Mouse (Mus musculus) regulatory T cell (primary cell): Measurements from ENCODE around the gene Tepsin.

Source experiments
- in situ Hi-C: fragments of 300-600 bp; cut with MboI, MseI; formaldehyde crosslinking; loops from one replicate; pipeline ENCODE4 v1.15.1; 2025; ENCODE audit warnings: high pct_unique_total_duplicates

Tepsin gene

DNA sequence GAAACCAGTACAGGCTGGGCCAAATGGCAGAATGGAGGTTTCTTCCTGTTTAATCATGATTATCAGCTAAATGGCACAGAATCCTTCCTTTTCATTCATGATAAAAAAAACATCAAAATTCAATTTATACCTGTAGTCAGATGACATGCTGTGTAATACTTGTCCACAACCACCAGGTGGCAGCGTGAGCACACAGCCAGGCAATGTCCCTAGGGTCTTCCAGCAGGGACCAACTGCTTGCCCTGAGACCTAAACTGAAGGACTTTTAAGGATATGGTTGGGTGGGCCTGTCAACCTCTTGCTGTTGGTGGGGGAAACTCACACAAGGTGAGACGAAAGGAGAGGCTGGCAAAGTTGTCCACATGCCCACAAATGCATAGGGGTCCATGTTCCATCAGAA, 12.5 kb upstream of the Tepsin start:
- in situ Hi-C loops = loop anchor here (5.0 kb wide), 1 partner anchor 96 kb away; no protein-coding TSS in a partner anchor

- in situ Hi-C loops = loop anchor here (5.0 kb wide), 1 partner anchor 97 kb away; no protein-coding TSS in a partner anchor
These were observed 12.0 kb upstream of the Tepsin start for GRCm38 (mm10) chr11:120110554-120110953.

DNA sequence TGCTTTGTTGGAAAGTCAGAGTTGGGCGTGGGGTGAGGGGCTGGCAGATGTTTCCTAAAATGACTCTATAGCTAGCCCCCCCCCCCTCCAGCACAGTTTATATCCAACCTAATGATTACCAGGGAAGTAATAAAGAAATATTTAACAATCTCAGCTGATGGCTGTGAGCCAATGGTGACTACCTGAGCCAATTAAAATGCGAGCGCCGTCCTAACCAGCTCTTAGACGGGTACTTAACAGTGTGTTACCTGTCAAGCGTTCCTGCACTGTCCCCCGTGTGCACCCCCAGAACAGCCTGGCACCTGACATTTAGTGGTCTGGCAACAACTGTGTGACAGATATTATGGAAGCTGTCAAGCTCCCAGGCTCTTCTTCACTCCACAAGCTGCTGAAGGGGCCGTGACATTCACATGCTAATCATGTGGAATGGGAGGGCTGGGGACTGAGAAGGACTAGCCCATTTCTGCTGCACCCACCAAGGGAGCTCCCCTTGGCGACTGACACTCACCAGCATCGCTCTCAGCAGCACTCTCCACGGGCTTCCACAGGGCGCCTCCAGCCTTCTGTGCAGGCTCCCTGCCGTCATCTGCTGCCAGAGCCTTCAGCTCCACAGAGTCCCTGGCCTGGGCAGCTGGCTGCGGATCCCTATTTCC, 11.2 kb upstream of the Tepsin start:
- in situ Hi-C loops = loop anchor here (5.0 to 10.0 kb wide), 2 partner anchors 98 to 195 kb away; no protein-coding TSS in a partner anchor

- in situ Hi-C loops = loop anchor here (10.0 kb wide), 1 partner anchor 197 kb away; no protein-coding TSS in a partner anchor
These were observed 9.3 kb upstream of the Tepsin start for GRCm38 (mm10) chr11:120107796-120108195.

DNA sequence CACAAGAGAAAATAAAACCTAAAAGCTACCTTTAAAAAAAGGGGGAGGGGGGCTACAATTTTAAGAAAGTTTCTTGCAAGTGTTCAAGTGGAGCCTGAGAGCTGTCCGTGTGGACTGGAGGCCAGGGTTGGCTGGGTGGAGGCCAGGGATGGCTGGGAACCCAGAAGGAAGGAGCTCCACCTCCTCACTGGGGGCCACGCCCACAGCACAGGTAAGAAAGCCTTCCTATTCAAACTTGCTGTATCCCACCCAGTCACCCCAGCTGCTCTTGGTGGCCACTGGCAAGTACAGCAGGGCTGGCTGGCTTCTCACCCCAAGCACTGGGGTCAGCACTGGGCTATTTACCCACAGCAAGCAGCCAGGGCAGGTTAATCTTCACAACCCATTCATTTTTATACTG, 8.5 kb upstream of the Tepsin start:
- in situ Hi-C loops = loop anchor here (10.0 kb wide), 1 partner anchor 198 kb away; no protein-coding TSS in a partner anchor

DNA sequence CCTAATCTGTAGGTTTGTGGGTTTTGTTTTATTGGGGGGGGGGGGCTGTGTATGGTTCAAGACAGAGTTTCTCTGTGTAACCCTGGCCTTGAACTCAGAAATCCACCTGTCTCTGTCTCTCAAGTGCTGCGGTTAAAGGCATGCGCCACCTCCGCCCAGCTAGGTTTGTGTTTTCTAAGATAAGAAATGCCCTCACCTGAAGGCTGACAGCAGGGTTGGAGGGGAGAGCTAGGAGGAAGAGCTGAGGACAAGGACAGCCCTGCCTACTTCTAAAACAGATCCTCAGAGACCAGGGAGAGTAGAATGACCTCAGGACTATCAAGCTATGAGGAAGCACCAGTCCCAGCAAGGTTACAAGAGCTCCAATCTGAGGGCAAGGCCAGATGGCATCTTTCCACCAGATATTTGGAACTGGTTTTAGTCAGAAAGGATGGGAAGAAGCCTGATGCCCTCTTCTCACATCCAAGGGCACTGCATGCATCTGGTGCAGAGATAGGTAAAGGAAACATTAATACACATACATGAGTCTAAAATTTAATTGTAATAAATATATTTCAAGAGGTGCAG, 5.0 kb upstream of the Tepsin start:
- in situ Hi-C loops = loop anchor here (10.0 kb wide), 1 partner anchor 201 kb away; no protein-coding TSS in a partner anchor

DNA sequence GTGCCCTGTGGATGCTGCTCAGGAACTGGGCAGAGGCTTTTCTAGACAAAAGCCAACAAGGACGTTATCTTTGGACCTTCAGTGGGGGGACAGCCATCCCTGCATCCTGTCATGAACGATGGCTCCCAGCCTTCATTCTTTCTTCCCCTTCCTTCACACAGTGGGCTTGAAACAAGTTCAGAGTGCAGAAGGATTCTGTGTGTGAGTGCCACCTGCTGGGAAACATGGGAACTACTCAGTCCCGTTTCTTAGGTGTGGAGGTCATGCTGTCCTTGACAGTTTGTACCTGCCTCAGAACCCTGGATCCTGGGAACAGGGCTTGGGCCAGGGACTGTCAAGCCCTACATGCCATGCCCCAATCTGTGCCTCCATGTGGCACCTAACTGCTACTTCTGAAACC, 2.5 kb upstream of the Tepsin start:
- in situ Hi-C loops = loop anchor here (10.0 kb wide), 1 partner anchor 204 kb away; no protein-coding TSS in a partner anchor

- in situ Hi-C loops = no loop called here
These were observed 5.5 kb downstream of the Tepsin start for GRCm38 (mm10) chr11:120092817-120093591.

- in situ Hi-C loops = no loop called here
These were observed 7.9 kb downstream of the Tepsin start for GRCm38 (mm10) chr11:120090661-120091060.

DNA sequence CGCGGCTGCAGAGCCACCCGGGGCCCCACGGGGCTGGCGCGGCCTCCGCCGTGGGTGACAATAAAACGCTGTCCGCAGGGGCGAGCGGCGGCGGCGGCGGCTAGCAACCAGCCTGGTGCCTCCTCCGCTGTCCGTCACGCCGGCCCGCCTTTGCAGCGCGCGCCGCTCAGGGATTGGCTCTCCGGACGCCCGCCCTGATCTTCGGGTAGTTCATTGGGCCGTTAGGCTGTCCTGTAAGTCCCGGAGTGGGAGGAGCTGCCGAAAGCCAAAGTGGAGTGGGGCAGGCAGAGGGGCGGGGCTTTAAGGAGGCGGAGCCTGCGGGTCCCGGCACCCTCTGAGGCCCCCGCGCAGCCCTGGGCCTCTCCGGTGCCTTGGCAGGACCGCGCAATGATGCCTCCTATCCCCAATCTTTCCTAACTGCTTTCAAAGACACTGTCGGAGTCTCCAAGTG, 11.8 kb downstream of the Tepsin start, which contains the start of gene Cep131:
Cep131 (minus strand) TSS at position 126 of the 451 bp plus-strand sequence.
- in situ Hi-C loops = no loop called here

DNA sequence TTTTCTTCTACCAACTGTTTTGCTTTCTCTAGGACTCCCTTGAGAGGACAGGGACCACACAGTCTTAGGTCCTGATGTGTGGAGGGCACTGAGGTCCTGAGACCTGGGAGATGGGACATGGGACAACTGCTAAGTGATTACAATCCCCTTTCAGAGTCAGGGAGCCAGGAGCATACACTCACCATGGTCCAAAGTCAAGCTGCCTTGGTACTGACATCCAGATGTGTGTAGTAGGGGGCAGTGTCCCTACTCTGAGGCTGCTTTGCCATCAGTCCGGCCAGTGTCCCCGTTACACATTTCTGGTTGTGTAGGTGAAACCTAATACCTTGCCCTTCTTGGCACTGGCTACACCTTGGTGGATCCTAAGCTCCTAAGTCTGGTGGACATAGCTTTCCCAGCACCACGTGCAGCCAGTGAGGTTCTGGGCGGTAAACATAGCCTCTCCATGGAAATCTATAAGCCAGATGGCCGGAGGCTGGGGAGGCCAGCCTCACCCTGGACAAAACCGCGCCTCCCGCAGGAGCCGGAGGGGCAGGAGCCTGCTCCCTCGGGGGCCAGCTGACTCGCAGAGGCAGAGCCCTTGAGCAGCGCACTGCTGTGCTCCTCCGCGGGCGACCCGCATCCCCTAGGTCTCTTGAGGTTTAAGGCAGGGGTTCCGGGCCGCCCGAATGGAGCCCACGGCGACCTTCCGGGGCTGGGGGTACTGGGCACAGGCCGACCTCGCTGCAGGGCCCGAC, 12.5 kb downstream of the Tepsin start:
- in situ Hi-C loops = no loop called here

DNA sequence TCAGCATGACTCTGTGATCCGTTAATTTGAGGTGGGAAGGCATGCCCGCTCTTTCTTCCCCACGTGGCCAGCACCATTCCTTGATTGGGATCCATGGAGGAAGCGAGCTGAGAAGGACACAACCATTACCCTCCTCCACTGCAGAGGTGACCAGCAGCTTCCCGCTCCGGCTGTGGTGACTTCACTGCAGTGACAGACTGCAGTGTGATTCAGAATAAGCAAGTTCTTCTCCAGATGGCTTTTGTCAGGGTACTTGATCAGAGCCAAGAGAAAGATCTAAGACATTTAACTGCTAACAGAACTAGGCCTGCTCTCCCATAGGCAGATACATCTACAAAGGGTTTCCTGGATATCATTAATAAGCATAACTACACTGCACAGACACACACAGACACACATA, 18.2 kb downstream of the Tepsin start:
- in situ Hi-C loops = no loop called here

GRCm38 (mm10) chr11:120076191-120076590, 22.3 kb downstream of the Tepsin start:
- in situ Hi-C loops = no loop called here

DNA sequence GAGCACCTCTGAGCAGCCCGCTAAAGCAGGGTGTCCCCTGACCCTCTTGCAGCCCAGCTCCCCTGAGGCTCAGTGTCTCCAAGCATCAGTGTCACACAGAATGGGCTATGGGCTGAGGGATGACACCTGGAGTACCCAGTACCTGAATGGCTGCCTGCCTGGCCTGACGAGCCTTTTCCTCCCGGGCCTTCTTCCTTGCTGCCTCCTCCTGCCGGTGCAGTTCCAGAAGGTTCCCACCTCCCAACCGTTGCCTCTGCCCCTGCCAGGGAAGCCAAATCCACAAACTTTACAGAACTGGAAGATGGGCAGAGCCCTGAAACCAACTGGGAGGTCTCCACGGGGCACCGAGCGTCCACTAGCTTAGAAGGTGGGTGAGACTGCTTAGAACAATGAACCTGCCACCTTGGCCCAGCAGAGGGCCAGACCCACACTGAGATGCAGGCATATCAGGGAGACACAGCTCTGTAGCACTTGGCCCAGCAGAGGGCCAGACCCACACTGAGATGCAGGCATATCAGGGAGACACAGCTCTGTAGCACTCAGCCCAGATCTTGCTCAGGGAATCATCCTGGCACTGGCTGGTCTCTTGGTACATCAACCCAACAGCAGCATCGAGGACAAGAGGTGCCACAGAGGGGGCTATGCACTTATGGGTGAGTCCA, 25.4 kb downstream of the Tepsin start:
- in situ Hi-C loops = no loop called here

DNA sequence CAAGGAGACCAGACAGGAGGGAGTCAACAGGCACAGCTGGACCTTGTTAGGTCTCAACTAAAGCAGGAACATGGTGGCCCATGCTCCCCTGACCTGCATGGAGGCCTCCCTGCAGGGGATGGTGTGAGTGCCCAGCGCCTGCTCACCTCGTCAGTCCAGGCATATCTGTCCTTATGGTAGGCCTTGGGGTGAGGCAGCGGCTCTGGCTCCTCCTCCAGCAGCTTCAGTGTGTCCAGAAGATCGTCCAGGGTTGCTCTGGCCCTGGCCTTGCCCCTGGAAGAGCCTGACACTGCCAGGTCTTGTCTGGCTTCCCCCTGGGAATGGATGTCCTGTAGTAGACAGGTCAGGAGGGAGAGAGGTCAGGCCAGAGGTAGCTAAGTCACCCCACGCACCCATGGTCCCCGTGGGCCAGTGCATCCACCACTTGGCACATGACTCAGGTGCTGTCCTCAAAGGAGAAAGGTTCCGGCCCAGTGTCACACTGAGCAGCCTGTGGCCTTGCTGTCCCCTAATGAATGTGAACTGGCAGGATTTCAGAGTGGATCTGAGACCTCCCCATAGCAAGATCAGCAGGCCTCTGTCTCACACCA, 26.7 kb downstream of the Tepsin start:
- in situ Hi-C loops = no loop called here

GRCm38 (mm10) chr11:120071065-120071464, 27.5 kb downstream of the Tepsin start:
- in situ Hi-C loops = no loop called here

DNA sequence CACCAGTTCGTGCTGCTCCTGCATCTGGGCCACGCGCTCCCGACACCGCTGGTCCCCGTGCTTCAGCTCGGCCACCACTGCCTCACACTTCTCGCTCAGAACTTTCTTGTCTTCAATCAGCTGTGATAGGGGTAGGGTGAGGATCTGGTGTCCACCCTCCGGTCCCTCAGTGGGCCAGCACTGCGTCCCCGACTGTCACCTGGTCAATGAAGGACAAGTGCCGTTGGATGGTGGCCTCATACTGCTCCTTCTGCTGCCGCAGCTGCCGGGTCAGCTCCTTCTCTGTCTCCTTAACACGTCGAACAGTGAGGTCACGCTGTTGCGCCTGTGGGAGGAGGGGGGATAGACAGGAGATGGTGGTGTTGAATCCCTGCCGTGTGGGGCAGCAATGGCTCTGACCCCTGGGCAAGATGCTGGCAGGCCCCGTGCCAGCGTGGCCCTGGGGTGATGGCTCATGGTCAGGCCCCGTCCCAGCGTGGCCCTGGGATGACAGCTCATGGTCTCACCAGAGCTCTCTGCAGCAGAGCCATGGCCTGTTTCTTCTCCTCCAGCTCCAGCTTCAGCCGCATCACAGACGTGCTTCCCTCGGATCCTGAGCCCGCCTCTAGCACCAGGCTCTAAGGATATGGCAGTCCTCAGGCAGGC, 28.1 kb downstream of the Tepsin start:
- in situ Hi-C loops = no loop called here

- in situ Hi-C loops = loop anchor here (10.0 kb wide), 1 partner anchor 1636 kb away; the partner anchor contains the start of gene Metrnl
These were observed 29.3 kb downstream of the Tepsin start for GRCm38 (mm10) chr11:120069261-120069660.

GRCm38 (mm10) chr11:120067834-120068233, 30.7 kb downstream of the Tepsin start:
- in situ Hi-C loops = loop anchor here (10.0 kb wide), 1 partner anchor 1637 kb away; the partner anchor contains the start of gene Metrnl

DNA sequence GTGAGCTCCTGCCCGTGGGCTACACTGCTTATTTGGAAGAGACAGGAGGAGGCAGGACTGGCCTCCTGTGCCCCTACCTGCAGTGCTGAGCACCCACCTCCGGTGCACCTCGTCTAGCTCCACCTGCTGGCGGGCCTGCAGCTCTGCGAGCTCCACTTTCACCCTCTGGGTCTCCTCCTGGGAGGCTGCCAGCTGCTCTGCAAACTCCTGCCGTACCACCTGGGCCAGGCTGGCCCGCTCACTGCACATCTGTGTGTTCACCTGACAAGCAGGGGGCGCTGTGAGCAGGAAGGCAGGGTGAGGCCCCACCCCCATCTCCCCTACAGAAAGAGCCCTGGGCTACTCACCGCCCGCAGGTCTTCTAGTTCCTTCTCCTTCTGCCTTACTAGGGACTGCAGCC, 33.2 kb downstream of the Tepsin start:
- in situ Hi-C loops = loop anchor here (10.0 kb wide), 1 partner anchor 1640 kb away; the partner anchor contains the start of gene Metrnl
